Mouse (Mus musculus): ENCODE results near the gene Blvra. TPM values are rescaled to one million over a fixed set of nuclear protein-coding genes. Genes with fewer than 3 reads are reported as not detected.
A peak's percentile ranks its signal among the peaks of the same experiment; 100 is the strongest.
"Not testable (repeated sequence)": the region's sequence is repeated elsewhere in the genome, so short reads cannot be mapped to it uniquely, and the experiment has no call there.

Gene Blvra
- total and polyA plus RNA-seq, 3 experiments: 18.7 to 23.7 TPM; not detected in 1

- TF ChIP-seq RCOR1 (IDR thresholded peaks at IDR 0.05; ENCODE audit: low read depth, low read length) (peak; percentile 34; the same call in 1 of the 2 replicates), ZC3H11A (IDR thresholded peaks at IDR 0.05; ENCODE audit: low read depth, low read length) (no peak), POLR2AphosphoS5 (IDR thresholded peaks at IDR 0.05; ENCODE audit: borderline replicate concordance, low read depth, low read length) (peak; percentile 95), SMC3 (IDR thresholded peaks at IDR 0.05; ENCODE audit: low read depth, low read length) (no peak), UBTF (IDR thresholded peaks at IDR 0.05; ENCODE audit: borderline replicate concordance, insufficient read depth, low read depth, low read length) (no peak), ELF1 (IDR thresholded peaks at IDR 0.05; ENCODE audit: low read depth, low read length) (peak; percentile 77; the same call in 1 of the 2 replicates), MAFK (IDR thresholded peaks at IDR 0.05; ENCODE audit: borderline replicate concordance, low read depth, low read length) (no peak), ETS1 (IDR thresholded peaks at IDR 0.05; ENCODE audit: low read depth, low read length) (no peak; the same call in none of the 2 replicates), MYB (IDR thresholded peaks at IDR 0.05; ENCODE audit: low read depth, low read length) (peak; percentile 49), MAZ (IDR thresholded peaks at IDR 0.05; ENCODE audit: low read depth, low read length) (no peak), USF2 (IDR thresholded peaks at IDR 0.05; ENCODE audit: borderline replicate concordance in 1 of 2, insufficient read depth in 1 of 2, low read depth in 1 of 2, low read length in 2 of 2) (no peak), ZNF384 (IDR thresholded peaks at IDR 0.05; ENCODE audit: low read depth, low read length) (no peak), TCF12 (IDR thresholded peaks at IDR 0.05; ENCODE audit: low read depth, low read length) (peak; percentile 81), NRF1 (IDR thresholded peaks at IDR 0.05; ENCODE audit: insufficient read depth, low read depth, low read length, poor library complexity, severe bottlenecking) (peak; percentile 92), JUND (IDR thresholded peaks at IDR 0.05; ENCODE audit: low read depth, low read length) (no peak), CHD1 (IDR thresholded peaks at IDR 0.05; ENCODE audit: low read depth, low read length) (no peak), E2F4 (IDR thresholded peaks at IDR 0.05; ENCODE audit: borderline replicate concordance, low read depth, low read length) (peak; percentile 91)
Measured at GRCm38 (mm10) chr2:127133621-127134461, 63.4 kb downstream of the Blvra start, which contains the start of gene Ncaph (continued).

DNA sequence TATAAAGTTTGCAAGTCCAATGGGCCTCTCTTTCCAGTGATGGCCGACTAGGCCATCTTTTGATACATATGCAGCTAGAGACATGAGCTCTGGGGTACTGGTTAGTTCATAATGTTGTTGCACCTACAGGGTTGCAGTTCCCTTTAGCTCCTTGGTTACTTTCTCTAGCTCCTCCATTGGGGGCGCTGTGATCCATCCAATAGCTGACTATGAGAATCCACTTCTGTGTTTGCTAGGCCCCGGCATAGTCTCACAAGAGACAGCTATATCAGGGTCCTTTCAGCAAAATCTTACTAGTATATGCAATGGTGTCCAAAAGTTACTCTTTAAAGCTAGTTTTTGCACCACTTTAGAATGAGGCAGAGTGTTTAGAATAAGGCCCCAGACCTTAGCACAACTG, 64.8 kb downstream of the Blvra start:
- not testable (repeated sequence) for H3K27ac ChIP-seq (ENCODE audit: control insufficient read depth, low read depth, low read length); H3K4me3 ChIP-seq (ENCODE audit: control insufficient read depth in 1 of 2, insufficient read depth in 1 of 2, low read depth in 2 of 2, low read length in 2 of 2); H3K9me3 ChIP-seq (replicated peaks; ENCODE audit: insufficient read depth, low read length); H3K9ac ChIP-seq (ENCODE audit: control insufficient read depth, low read depth, low read length, poor library complexity, severe bottlenecking); H3K27me3 ChIP-seq (ENCODE audit: control insufficient read depth in 1 of 2, insufficient read depth in 2 of 2, low read length in 2 of 2); DNase-seq (ENCODE audit: low read depth, low spot score)
- Histone ChIP-seq H3K4me1 (ENCODE audit: control insufficient read depth in 1 of 2, insufficient read depth in 2 of 2, low read length in 2 of 2) (peaks cover 12 to 35% of the 10 kb centered on the region in 2 experiments), H3K79me2 (ENCODE audit: control insufficient read depth, insufficient read depth, low read length, poor library complexity) (peaks cover 35% of the 10 kb centered on the region), H3K36me3 (ENCODE audit: control insufficient read depth in 1 of 2, insufficient read depth in 2 of 2, low read length in 2 of 2) (peaks cover 0 to 35% of the 10 kb centered on the region in 2 experiments; a peak in 2 of 4 replicates)
